Mouse (Mus musculus) small intestine, adult 2 months (tissue): Measurements from ENCODE around the gene Rxfp2. TPM values are rescaled to one million over a fixed set of nuclear protein-coding genes. Genes with fewer than 3 reads are reported as not detected.

Experiments
- H3K27ac ChIP-seq: fragments of 200-500 bp; 2 replicates; pipeline ENCODE4 v1.5.1; 2012; ENCODE audit warnings: low read depth, low read length, control low read depth, inconsistent platforms; ENCODE audit not compliant: insufficient read depth
- H3K27me3 ChIP-seq: fragments of 200-500 bp; 2 replicates; pipeline ENCODE4 v1.6.1; 2012; ENCODE audit warnings: mild to moderate bottlenecking, moderate library complexity, low read length, inconsistent platforms; ENCODE audit not compliant: control insufficient read depth, insufficient read depth
- H3K36me3 ChIP-seq: fragments of 200-500 bp; 2 replicates; pipeline ENCODE4 v1.6.1; 2012; ENCODE audit warnings: mild to moderate bottlenecking, low read length, control low read depth, inconsistent platforms; ENCODE audit not compliant: control insufficient read depth, insufficient read depth
- H3K4me1 ChIP-seq: fragments of 200-500 bp; 2 replicates; pipeline ENCODE4 v1.6.1; 2012; ENCODE audit warnings: low read length, inconsistent platforms, mixed read lengths; ENCODE audit not compliant: control insufficient read depth, insufficient read depth, insufficient read length
- H3K4me3 ChIP-seq: fragments of 200-500 bp; 2 replicates; pipeline ENCODE4 v1.5.1; 2012; ENCODE audit warnings: low read depth, mild to moderate bottlenecking, control low read depth, inconsistent platforms, low read length, moderate library complexity
- CTCF ChIP-seq: fragments of 200-500 bp; IDR thresholded peaks from 2 replicates; pipeline ENCODE4 v1.5.1; 2012; ENCODE audit warnings: low read depth, mild to moderate bottlenecking, control low read depth, inconsistent platforms, low read length, moderate library complexity, mixed read lengths; ENCODE audit not compliant: insufficient replicate concordance, insufficient read length; ENCODE audit errors: extremely low read depth
- POLR2A ChIP-seq: fragments of 200-500 bp; IDR thresholded peaks from 2 replicates; pipeline ENCODE4 v1.6.1; 2012; ENCODE audit warnings: low read depth, mild to moderate bottlenecking, control low read depth, inconsistent platforms, low read length, moderate library complexity
- WGBS: fragments of 180-500 bp; shearing (Covaris S2); methylation state at CpG from one replicate; pipeline ENCODE4 v1.1.7; 2018; 5-methylcytosine and 5-hydroxymethylcytosine counted together
- polyA plus RNA-seq: library from polyadenylated mRNA; depleted of rRNA; stranded (reverse); fragments of >200 nt; gene quantifications from 2 replicates; pipeline ENCODE4 v1.2.3, GENCODE M21; 2012

Rxfp2 gene
- polyA plus RNA-seq, 1 experiment, result not detected

GRCm38 (mm10) chr5:149998311-149998710 is 20.2 kb upstream of the Rxfp2 start:
- Histone ChIP-seq H3K4me1 (no peaks in the 10 kb centered on the region), H3K27me3 (no peaks in the 10 kb centered on the region), H3K27ac (no peak overlapping the region), H3K36me3 (no peaks in the 10 kb centered on the region), H3K4me3 (no peak overlapping the region)
- TF ChIP-seq CTCF (no peak), POLR2A (no peak)
- WGBS, result 69% methylated on average over 7 of the region's 7 CpGs

DNA sequence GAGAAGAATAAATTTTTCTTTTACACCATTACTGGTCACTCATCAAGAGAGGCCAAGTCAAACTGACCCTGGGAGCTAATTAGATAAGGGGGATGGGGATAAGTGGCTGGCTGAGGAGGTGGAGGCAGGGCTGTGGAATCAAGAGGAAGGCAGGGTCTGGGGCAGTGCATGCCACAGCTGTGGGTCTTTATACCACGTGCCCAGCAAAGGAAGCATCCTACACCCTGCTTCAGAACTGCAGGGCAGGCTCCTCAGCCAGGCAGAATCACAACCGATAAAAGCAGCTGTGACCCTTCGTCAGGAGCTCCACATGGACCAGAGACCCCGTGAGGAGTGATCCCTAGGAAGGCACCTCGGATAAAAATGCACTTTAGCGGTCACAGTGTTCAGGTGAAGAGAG is 13.1 kb upstream of the Rxfp2 start:
- no peak overlapping the region for H3K27ac ChIP-seq
- no peak for TF ChIP-seq POLR2A
- no peak for TF ChIP-seq CTCF
- 58% methylated on average over 6 of the region's 6 CpGs for WGBS

GRCm38 (mm10) chr5:150016861-150017260 is 1.6 kb upstream of the Rxfp2 start:
- 58% methylated on average over 10 of the region's 10 CpGs for WGBS
- Histone ChIP-seq H3K36me3 (no peaks in the 10 kb centered on the region), H3K4me3 (no peak overlapping the region), H3K4me1 (no peaks in the 10 kb centered on the region), H3K27me3 (no peaks in the 10 kb centered on the region), H3K27ac (no peak overlapping the region)
- TF ChIP-seq CTCF (no peak), POLR2A (no peak)

More for the DNA sequence above, 13.1 kb upstream of the Rxfp2 start:
- no peaks in the 10 kb centered on the region for H3K4me1 ChIP-seq
- no peaks in the 10 kb centered on the region for H3K36me3 ChIP-seq
- H3K4me3 ChIP-seq, result no peak overlapping the region
- no peaks in the 10 kb centered on the region for H3K27me3 ChIP-seq

DNA sequence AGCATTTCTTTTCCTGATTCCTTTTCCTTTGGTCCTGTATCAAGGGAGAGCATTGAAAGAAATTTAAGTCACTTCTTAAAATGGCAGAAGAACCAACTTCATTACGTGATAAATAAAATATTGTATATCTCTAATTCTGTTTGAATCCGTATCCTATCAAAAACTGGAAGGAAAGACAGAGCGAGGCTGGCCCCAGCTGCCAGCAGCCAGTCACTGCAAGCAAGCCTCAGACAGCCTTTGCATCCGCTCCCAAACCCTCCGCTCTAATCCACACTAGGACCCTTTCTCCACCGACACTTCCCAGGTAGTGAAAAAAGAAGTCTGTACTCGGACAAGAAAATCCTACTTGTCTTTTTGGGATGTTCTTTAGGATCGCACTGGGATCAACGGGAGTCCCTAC is 803 bp upstream of the Rxfp2 start:
- 79% methylated on average over 9 of the region's 9 CpGs for WGBS
- TF ChIP-seq POLR2A (no peak), CTCF (no peak)
- no peak overlapping the region for H3K27ac ChIP-seq

GRCm38 (mm10) chr5:150020851-150021250 is 2.4 kb downstream of the Rxfp2 start:
- no peaks in the 10 kb centered on the region for H3K27me3 ChIP-seq
- no peak overlapping the region for H3K4me3 ChIP-seq
- peak; percentile 86; the same call in 1 of the 2 replicates for TF ChIP-seq CTCF
- TF ChIP-seq POLR2A, result no peak
- 4% methylated on average over 6 of the region's 6 CpGs for WGBS
- H3K4me1 ChIP-seq, result no peaks in the 10 kb centered on the region
- H3K36me3 ChIP-seq, result no peaks in the 10 kb centered on the region
- H3K27ac ChIP-seq, result no peak overlapping the region

More for the DNA sequence above, 803 bp upstream of the Rxfp2 start:
- Histone ChIP-seq H3K36me3 (no peaks in the 10 kb centered on the region), H3K27me3 (no peaks in the 10 kb centered on the region), H3K4me3 (no peak overlapping the region), H3K4me1 (no peaks in the 10 kb centered on the region)

DNA sequence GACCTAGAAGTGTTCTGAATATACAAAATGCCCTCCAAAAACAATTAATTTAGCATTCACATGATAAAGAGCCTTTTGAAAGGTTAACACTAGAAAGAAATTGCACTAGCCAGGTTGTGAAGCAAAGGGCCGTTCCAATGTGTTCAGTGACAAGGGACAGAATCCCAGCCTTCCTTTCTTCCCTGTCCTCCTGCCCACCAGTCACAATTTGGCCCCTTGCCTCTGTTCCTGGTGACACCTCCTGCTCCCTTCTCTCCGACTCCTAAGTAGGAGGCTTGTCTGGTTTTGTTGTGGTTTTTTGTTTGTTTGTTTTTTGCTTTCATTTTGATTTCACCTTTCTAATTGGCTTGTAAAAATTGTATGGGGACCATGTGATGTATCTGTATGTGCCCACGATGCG is 3.3 kb downstream of the Rxfp2 start:
- Histone ChIP-seq H3K27me3 (no peaks in the 10 kb centered on the region), H3K36me3 (no peaks in the 10 kb centered on the region), H3K4me1 (no peaks in the 10 kb centered on the region), H3K27ac (no peak overlapping the region), H3K4me3 (no peak overlapping the region)
- WGBS, result 72% methylated on average over 4 of the region's 4 CpGs
- TF ChIP-seq CTCF (no peak), POLR2A (no peak)

DNA sequence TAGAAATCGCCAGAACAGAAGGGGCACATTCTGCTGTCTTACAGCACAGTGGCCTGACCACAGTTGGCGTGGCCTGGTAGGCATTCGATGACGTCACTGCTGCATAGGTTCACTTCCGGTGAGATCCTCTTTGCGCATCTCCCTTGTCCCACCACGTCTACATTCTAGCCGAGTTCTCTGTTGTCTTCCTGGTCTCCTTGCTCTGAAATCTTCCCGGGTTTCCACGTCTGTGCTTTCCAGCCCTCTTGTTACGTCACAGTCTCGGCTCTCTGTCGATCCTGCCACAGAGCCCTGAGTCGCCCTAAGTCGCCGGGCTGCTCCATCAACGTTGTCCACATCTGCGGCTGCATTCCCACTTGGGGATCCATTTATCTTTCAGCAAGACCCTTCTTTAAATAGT is 4.1 kb downstream of the Rxfp2 start:
- no peaks in the 10 kb centered on the region for H3K4me1 ChIP-seq
- H3K4me3 ChIP-seq, result no peak overlapping the region
- H3K27me3 ChIP-seq, result no peaks in the 10 kb centered on the region
- no peak overlapping the region for H3K27ac ChIP-seq
- H3K36me3 ChIP-seq, result no peaks in the 10 kb centered on the region
- TF ChIP-seq CTCF (no peak), POLR2A (no peak)
- 85% methylated on average over 18 of the region's 18 CpGs for WGBS

DNA sequence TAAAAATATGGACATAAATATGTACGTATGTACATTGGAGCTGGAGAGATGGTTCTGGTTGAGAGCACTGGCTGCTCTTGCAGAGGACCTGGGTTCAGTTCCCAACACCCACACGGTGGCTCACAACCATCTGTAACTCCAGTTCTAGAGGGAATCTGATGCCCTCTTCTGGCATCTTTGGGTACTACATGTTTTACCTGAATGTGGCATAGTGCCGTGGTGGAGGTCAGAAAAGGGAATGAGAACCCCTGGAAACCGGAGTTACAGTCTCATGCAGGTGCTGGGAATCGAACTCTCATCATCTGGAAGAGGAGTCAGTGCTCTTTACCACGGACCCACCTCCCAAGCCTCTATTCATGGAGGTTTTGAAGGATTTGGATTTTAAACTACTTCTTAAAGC is 5.0 kb downstream of the Rxfp2 start:
- H3K4me3 ChIP-seq, result no peak overlapping the region
- H3K4me1 ChIP-seq, result no peaks in the 10 kb centered on the region
- H3K27me3 ChIP-seq, result no peaks in the 10 kb centered on the region
- no peaks in the 10 kb centered on the region for H3K36me3 ChIP-seq
- no peak for TF ChIP-seq POLR2A
- no peak for TF ChIP-seq CTCF
- 91% methylated on average over 6 of the region's 6 CpGs for WGBS
- no peak overlapping the region for H3K27ac ChIP-seq
